Mouse (Mus musculus) liver, postnatal 0 days (tissue): Measurements from ENCODE around the gene Usf2.

ENCODE experiments used
- CTCF ChIP-seq: sonication (generic); IDR thresholded peaks from 2 replicates; pipeline ENCODE4 v1.5.1; 2016; ENCODE audit warnings: antibody characterized with exemption, low read depth
- EP300 ChIP-seq: IDR thresholded peaks from 2 replicates; pipeline ENCODE4 v1.6.1; 2016; ENCODE audit warnings: antibody characterized with exemption, low read depth, mild to moderate bottlenecking

DNA sequence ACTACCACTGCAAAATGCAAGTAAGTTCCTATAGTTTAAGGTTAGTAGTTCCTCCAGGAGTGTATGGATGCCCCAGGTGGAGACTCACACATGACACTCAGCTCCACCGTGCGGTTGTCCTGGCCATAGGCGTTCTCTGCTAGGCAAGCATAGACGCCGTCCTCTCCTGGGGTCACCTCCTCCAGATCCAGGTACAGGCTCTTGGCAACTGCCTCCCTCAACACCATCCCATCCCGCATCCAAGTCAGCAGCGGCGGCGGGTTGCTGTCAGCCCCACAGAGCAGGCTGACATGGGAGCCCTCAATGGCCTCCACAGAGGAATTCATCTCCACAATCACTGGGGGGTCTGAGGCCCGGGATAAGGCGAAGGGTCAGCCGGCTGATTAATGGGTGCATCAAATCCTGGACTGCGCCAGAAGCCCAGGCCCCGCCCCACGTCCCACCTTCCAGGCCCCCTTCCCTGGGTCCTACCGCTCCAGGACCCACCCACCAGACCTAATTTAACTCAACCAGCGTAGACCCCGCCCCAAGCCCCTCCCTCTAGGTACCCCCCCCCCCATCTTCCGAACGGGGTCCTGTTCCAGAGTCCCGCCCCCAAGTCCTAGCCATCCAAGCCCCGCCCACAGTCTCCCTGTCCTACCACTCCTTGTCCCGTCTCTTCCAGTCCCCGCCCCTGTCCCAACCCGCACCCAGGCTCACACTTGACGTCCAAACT, 48.2 kb downstream of the Usf2 start:
- no peak for TF ChIP-seq EP300
- TF ChIP-seq CTCF = no peak
